Mouse (Mus musculus) liver, adult 2 months (tissue): ENCODE measurements around the gene Gpr84.

ENCODE experiments used
- CTCF ChIP-seq: fragments of 200-500 bp; IDR thresholded peaks from 2 replicates; pipeline ENCODE4 v1.5.1; 2011; ENCODE audit warnings: low read depth, low read length, control low read depth
- POLR2A ChIP-seq: fragments of 200-500 bp; IDR thresholded peaks from 2 replicates; pipeline ENCODE4 v1.6.1; 2011; ENCODE audit warnings: low read length, control low read depth; ENCODE audit not compliant: insufficient read depth; ENCODE audit errors: extremely low read depth

DNA sequence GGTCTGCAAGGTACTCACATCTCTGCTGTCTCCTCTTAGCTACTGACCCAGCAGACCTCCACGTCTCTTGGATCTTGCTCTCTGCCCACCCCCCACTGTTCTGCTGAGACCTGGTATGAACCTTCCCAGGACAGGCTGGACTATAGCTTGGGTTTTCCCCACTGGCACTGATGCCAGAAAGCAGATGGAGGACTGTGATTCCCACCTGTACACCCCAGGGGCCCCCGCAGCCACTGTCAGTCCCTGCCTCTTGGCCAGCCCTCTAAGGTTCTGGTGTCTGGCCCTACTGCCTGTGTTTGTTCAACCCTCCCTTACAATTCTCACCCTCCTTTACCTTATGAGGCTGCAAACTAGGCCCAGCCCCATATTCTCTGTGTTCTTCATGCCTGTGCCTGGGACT is 44.3 kb upstream of the Gpr84 start:
- TF ChIP-seq CTCF, result no peak
- no peak for TF ChIP-seq POLR2A
